Mouse (Mus musculus) neural tube, postnatal 0 days (tissue): Measurements from ENCODE around the gene Ddx1. TPM values are rescaled to one million over a fixed set of nuclear protein-coding genes. Genes with fewer than 3 reads are reported as not detected.

Experiments
- polyA plus RNA-seq: library from polyadenylated mRNA; unstranded; fragments of >200 nt; fragmentation: Nextera tagmentation; extraction: Ambion mirVana; gene quantifications from 2 replicates; pipeline ENCODE4 v1.2.1, GENCODE M21; 2015

Gene Ddx1
- polyA plus RNA-seq = 108 and 112 TPM in 2 replicates

DNA sequence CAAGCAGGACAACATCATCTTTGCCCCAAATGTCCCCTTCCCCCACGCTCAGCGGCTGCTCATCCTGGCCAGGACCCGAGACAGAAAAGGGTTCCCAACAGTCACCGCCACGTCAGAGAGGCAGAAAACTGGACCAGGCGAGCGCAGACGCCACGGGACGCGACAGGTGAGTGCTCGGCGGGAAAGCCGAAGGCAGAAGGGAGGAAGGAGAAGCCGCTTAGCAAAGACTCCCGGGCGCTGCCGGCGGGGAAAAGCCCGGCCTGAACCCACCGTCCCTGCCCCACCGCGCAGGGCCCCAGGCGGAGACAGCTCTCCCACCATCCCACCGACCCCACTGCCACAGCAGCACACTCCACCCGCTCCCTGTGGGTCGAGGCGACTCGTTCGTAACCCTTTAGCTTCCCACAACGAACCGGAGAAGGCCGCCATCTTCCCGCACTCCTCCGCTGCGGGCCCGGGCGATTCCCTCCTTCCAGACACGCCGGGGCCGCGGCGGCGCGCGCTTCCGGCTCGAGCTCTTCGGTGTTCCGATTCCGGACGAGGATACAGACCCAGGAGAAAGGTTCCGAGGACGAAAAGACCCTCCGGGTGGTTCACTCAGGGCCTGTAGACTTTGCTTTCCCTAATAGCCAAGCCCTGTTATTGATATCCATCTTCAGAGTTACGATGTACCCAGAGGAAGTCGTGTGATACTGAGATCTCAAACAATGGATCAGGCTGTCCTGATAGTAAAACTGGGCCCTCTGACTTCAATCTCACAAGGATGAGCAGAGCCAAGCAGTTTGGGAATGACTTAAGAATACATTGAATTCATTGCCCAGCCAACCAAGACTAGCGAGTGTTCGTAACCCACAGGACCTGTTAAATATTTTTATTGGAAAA lies at the start of gene Ddx1:
Gene Ddx1, minus strand, starts transcription at position 523 of the 882 bp plus-strand sequence.

DNA sequence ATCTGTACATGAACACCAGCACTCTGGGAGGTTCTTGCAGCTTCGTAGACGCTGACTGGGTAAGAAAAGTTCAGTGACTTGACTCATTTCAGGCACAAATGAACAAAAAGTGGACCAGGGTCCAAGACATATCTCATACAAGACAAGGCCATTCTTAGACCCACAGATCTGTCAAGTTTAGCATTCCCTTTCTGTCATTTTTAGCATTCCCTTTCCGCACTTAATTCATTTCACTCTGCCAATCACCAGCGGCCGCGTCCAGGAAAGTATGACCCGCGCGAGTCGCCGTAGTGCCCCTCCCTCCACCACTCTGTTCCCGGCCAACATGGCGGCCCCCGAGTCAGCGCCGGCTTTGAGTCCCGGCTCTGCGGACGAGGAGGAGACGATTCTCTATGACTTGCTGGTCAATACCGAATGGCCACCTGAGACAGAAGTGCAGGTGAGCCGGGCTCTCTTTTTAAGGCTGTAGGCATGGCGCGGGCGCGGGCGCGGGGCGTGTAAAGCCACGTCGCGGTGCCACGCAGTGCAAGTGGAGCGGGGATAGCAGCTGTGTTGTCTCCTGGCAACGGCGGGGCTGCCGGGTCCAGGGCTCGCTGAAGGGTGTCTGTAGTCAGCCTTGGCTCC lies 19.9 kb upstream of the Ddx1 start, which contains the start of gene Nbas:
Gene Nbas, plus strand, starts transcription at position 308 of the 624 bp plus-strand sequence.

Other genes starting within 250 kb of the Ddx1 start
- 11.6 and 14.3 TPM in 2 replicates for gene Nbas, start 19.9 kb upstream of the Ddx1 start, polyA plus RNA-seq